Mouse (Mus musculus) cerebellum, adult 2 months (tissue): ENCODE data around the gene Bcl9l.

Experiments
- CTCF ChIP-seq: fragments of 200-500 bp; IDR thresholded peaks from 2 replicates; pipeline ENCODE4 v1.5.1; 2011; ENCODE audit warnings: low read depth, mild to moderate bottlenecking, control low read depth, low read length, moderate library complexity, borderline replicate concordance; ENCODE audit not compliant: insufficient read depth
- POLR2A ChIP-seq: fragments of 200-500 bp; IDR thresholded peaks from 2 replicates; pipeline ENCODE4 v1.6.1; 2011; ENCODE audit warnings: low read length, control low read depth, borderline replicate concordance; ENCODE audit not compliant: insufficient read depth

- TF ChIP-seq POLR2A (no peak), CTCF (no peak)
These were observed 5.8 kb downstream of the Bcl9l start for GRCm38 (mm10) chr9:44488416-44488815.
